Mouse (Mus musculus) intestine, embryonic 15.5 days (tissue): Measurements from ENCODE around the gene Gsg1l2. TPM values are rescaled to one million over a fixed set of nuclear protein-coding genes. Genes with fewer than 3 reads are reported as not detected.

Experiments
- ATAC-seq: fragments of 200-750 bp; cut with Nextera tagmentation; 2 replicates; pipeline ENCODE4 v1.8.0; 2017; ENCODE audit warnings: moderate TSS enrichment, moderate library complexity
- H3K27ac ChIP-seq: fragments of 300-500 bp; sonication (generic); 2 replicates; pipeline ENCODE4 v1.5.1; 2015; ENCODE audit warnings: mild to moderate bottlenecking, inconsistent platforms
- H3K27me3 ChIP-seq: fragments of 300-500 bp; sonication (generic); replicated peaks from 2 replicates; pipeline ENCODE4 v1.6.1; 2015; ENCODE audit warnings: inconsistent platforms
- H3K36me3 ChIP-seq: fragments of 300-500 bp; sonication (generic); 2 replicates; pipeline ENCODE4 v1.6.1; 2015; ENCODE audit warnings: inconsistent platforms
- H3K4me1 ChIP-seq: fragments of 300-500 bp; sonication (generic); replicated peaks from 2 replicates; pipeline ENCODE4 v1.6.1; 2015; ENCODE audit warnings: inconsistent platforms
- H3K4me2 ChIP-seq: fragments of 300-500 bp; sonication (generic); replicated peaks from 2 replicates; pipeline ENCODE4 v1.6.1; 2015; ENCODE audit warnings: mild to moderate bottlenecking, inconsistent platforms
- H3K4me3 ChIP-seq: fragments of 300-500 bp; sonication (generic); replicated peaks from 2 replicates; pipeline ENCODE4 v1.5.1; 2015; ENCODE audit warnings: inconsistent platforms
- H3K9ac ChIP-seq: fragments of 300-500 bp; sonication (generic); 2 replicates; pipeline ENCODE4 v1.6.1; 2015; ENCODE audit warnings: inconsistent platforms
- H3K9me3 ChIP-seq: fragments of 300-500 bp; sonication (generic); 2 replicates; pipeline ENCODE4 v1.6.1; 2016; ENCODE audit warnings: inconsistent platforms
- WGBS: fragments of 180-500 bp; shearing (Covaris S2); methylation state at CpG from one replicate; pipeline ENCODE4 v1.1.7; 2015; 5-methylcytosine and 5-hydroxymethylcytosine counted together
- polyA plus RNA-seq: library from polyadenylated mRNA; unstranded; fragments of >200 nt; fragmentation: Nextera tagmentation; extraction: Ambion mirVana; gene quantifications from 2 replicates; pipeline ENCODE4 v1.2.1, GENCODE M21; 2015

Gsg1l2 gene
- polyA plus RNA-seq, 1 experiment from 2014 or later, result not detected

GRCm38 (mm10) chr11:67772577-67772976, 1.8 kb upstream of the Gsg1l2 start:
- H3K27ac ChIP-seq, result no peak overlapping the region
- H3K4me2 ChIP-seq, result no peak overlapping the region
- no peak for ATAC-seq
- no peak overlapping the region for H3K4me3 ChIP-seq
- H3K4me1 ChIP-seq, result peaks cover 5% of the 10 kb centered on the region; the same call in 1 of the 2 replicates
- no peaks in the 10 kb centered on the region for H3K36me3 ChIP-seq
- WGBS, result 18% methylated on average over 8 of the region's 8 CpGs
- H3K9me3 ChIP-seq, result no peaks in the 10 kb centered on the region
- H3K27me3 ChIP-seq, result no peaks in the 10 kb centered on the region
- no peak overlapping the region for H3K9ac ChIP-seq

- Histone ChIP-seq H3K4me2 (no peak overlapping the region), H3K36me3 (no peaks in the 10 kb centered on the region), H3K4me3 (no peak overlapping the region), H3K9me3 (no peaks in the 10 kb centered on the region), H3K27me3 (no peaks in the 10 kb centered on the region), H3K4me1 (no peaks in the 10 kb centered on the region), H3K9ac (no peak overlapping the region), H3K27ac (no peak overlapping the region)
- ATAC-seq, result no peak
- WGBS, result 79% methylated on average over 11 of the region's 11 CpGs
These were observed 15.8 kb downstream of the Gsg1l2 start for GRCm38 (mm10) chr11:67790182-67790581.

DNA sequence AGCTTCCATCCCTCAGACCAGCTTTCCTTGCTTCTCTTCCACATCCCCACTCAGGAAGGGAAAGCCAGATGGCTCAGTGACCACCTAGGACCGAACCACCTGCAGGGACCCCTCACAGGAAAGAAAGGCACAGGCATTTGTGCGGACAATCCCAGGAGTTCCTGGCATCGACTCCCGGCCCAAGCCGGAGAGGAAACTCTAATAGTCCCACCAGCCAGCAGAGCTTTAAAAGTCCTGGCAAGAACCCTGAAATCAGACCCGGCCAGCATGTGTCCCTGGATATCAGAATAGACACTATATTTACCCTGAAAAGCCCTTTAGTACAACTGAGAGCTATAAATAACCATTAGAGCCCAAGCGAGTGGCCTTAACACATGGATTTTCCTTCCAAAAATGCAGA, 23.5 kb downstream of the Gsg1l2 start, which contains the start of gene Dhrs7c:
Gene Dhrs7c, plus strand, starts transcription at position 257 of the 400 bp plus-strand sequence.
- Histone ChIP-seq H3K4me1 (no peaks in the 10 kb centered on the region), H3K27me3 (no peaks in the 10 kb centered on the region), H3K4me3 (no peak within 1 kb of the TSS), H3K27ac (no peak within 1 kb of the TSS), H3K9ac (no peak within 1 kb of the TSS), H3K9me3 (no peaks in the 10 kb centered on the region), H3K4me2 (no peak within 1 kb of the TSS), H3K36me3 (no peaks in the 10 kb centered on the region)
- ATAC-seq, result no peak
- 73% methylated on average over 7 of the region's 7 CpGs for WGBS

DNA sequence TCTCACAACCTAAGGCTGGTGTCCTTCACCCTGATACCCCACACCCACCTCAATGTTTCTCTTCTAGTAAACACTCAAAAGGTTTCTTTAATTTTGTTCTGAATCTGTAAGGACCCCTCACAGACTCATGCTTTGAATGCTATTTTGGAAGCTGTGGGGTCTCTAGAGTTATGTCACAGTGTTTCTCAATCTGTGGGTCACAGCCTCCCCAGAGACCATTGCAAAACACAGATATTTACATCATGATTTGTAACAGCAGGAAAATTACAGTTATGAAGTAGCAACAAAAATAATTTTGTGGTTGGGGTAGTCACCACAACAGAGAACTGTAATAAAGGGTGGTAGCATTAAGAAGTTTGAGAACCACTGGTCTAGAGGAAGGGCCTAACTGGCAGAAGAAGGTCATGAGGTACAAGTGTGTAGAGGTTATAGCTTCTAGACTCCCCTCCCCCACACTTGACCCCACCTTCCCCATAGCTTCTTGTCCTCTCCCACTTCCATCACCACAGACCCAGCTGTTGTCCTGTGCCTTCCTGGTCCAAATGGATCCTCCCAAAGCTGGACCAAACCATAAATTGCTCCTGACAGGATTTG, 25.8 kb downstream of the Gsg1l2 start:
- Histone ChIP-seq H3K4me2 (no peak overlapping the region), H3K27me3 (no peaks in the 10 kb centered on the region), H3K9me3 (no peaks in the 10 kb centered on the region), H3K4me3 (no peak overlapping the region), H3K9ac (no peak overlapping the region), H3K4me1 (no peaks in the 10 kb centered on the region), H3K27ac (no peak overlapping the region), H3K36me3 (no peaks in the 10 kb centered on the region)
- no peak for ATAC-seq

DNA sequence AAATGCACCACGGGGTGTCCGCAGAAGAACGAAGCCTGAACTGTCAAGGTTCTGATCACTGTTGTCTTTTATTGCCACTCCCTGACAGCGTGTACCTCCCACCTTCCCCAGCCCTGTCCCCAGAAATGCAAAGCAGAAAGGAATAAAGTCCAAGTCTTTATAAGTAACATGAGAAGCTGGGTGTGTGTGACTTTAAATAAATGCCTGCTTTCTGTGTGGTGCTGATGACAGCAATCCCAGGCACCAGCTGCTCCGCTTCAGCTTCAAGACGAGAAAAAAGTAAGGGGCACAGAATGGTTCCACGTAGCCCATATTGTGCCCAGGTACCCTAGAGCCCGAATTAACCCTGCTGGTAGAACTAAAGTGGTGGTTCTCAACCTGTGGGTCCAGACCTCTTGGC, 26.8 kb downstream of the Gsg1l2 start:
- Histone ChIP-seq H3K4me1 (no peaks in the 10 kb centered on the region), H3K4me2 (no peak overlapping the region), H3K9ac (no peak overlapping the region), H3K36me3 (no peaks in the 10 kb centered on the region), H3K4me3 (no peak overlapping the region), H3K27ac (no peak overlapping the region), H3K27me3 (no peaks in the 10 kb centered on the region), H3K9me3 (no peaks in the 10 kb centered on the region)
- 0 out of 2 replicates have a peak, but pooled peaks have one; percentile 39 for ATAC-seq
- WGBS, result 55% methylated on average over 8 of the region's 8 CpGs

GRCm38 (mm10) chr11:67805538-67805937, 31.1 kb downstream of the Gsg1l2 start:
- Histone ChIP-seq H3K27ac (no peak overlapping the region), H3K36me3 (no peaks in the 10 kb centered on the region), H3K4me1 (no peaks in the 10 kb centered on the region), H3K4me3 (no peak overlapping the region), H3K27me3 (no peaks in the 10 kb centered on the region), H3K4me2 (no peak overlapping the region), H3K9me3 (no peaks in the 10 kb centered on the region), H3K9ac (no peak overlapping the region)
- ATAC-seq, result no peak
- 94% methylated on average over 1 of the region's 1 CpGs for WGBS

DNA sequence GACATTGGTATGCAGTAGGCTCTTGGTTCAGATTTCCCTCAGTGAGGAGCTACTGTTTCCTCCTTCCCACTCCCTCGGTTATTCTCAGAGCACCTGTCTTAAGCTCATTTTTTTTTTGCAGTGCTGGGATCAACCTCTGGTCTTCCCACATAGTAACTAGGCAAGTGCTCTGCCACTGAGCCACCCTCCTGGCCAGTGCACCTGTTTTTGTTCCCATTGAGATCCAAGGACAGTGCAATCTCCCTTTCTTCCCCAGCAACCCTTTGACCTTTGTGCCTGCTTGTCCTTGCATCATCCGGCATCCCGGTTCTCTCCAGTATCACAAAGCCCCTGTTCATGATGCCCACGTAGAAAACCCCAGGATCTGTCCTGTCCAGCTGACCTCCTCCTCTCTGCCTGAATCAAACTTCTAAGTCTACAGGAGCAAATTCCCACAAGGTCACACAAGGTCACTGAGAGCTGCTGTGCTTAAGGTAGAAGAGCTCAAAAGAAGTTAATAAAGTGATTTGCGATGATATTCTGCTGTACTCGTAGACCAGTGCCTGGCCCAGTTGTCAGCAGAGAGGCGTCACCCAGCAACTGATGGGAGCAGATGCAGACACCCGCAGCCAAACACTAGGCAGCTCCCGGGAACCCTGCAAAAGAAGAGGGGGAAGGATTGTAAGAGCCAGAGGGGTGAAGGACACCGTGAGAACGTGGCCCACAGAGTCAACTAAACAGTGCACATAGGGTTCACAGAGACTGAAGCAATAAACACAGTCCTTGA, 32.6 kb downstream of the Gsg1l2 start:
- Histone ChIP-seq H3K36me3 (no peaks in the 10 kb centered on the region), H3K4me3 (no peak overlapping the region), H3K9ac (no peak overlapping the region), H3K27ac (no peak overlapping the region), H3K4me1 (no peaks in the 10 kb centered on the region), H3K4me2 (no peak overlapping the region), H3K9me3 (no peaks in the 10 kb centered on the region), H3K27me3 (no peaks in the 10 kb centered on the region)
- no peak for ATAC-seq
- WGBS, result 75% methylated on average over 11 of the region's 11 CpGs

GRCm38 (mm10) chr11:67808051-67808450, 33.6 kb downstream of the Gsg1l2 start:
- Histone ChIP-seq H3K27ac (no peak overlapping the region), H3K4me1 (no peaks in the 10 kb centered on the region), H3K9ac (no peak overlapping the region), H3K36me3 (no peaks in the 10 kb centered on the region), H3K27me3 (no peaks in the 10 kb centered on the region), H3K9me3 (no peaks in the 10 kb centered on the region), H3K4me2 (no peak overlapping the region), H3K4me3 (no peak overlapping the region)
- ATAC-seq, result no peak
- WGBS, result 77% methylated on average over 5 of the region's 5 CpGs

- Histone ChIP-seq H3K27ac (no peak overlapping the region), H3K9ac (no peak overlapping the region), H3K4me1 (no peaks in the 10 kb centered on the region), H3K9me3 (no peaks in the 10 kb centered on the region), H3K4me2 (no peak overlapping the region), H3K36me3 (no peaks in the 10 kb centered on the region), H3K4me3 (no peak overlapping the region), H3K27me3 (no peaks in the 10 kb centered on the region)
- no peak for ATAC-seq
- WGBS, result 74% methylated on average over 6 of the region's 6 CpGs
These were observed 37.1 kb downstream of the Gsg1l2 start for GRCm38 (mm10) chr11:67811535-67811934.

GRCm38 (mm10) chr11:67819604-67820003, 45.2 kb downstream of the Gsg1l2 start:
- no peaks in the 10 kb centered on the region for H3K27me3 ChIP-seq
- ATAC-seq, result peak; percentile 34; the same call in 1 of the 2 replicates

GRCm38 (mm10) chr11:67820221-67820620, 45.8 kb downstream of the Gsg1l2 start:
- no peaks in the 10 kb centered on the region for H3K36me3 ChIP-seq
- H3K27ac ChIP-seq, result no peak overlapping the region
- H3K4me1 ChIP-seq, result 0 out of 2 replicates have a peak, but pooled peaks cover 2% of the 10 kb centered on the region
- no peak overlapping the region for H3K4me2 ChIP-seq
- ATAC-seq, result peak; percentile 41; the same call in 1 of the 2 replicates
- H3K9me3 ChIP-seq, result no peaks in the 10 kb centered on the region
- no peak overlapping the region for H3K9ac ChIP-seq
- 27% methylated on average over 4 of the region's 4 CpGs for WGBS
- no peak overlapping the region for H3K4me3 ChIP-seq
- H3K27me3 ChIP-seq, result no peaks in the 10 kb centered on the region

More at GRCm38 (mm10) chr11:67819604-67820003, 45.2 kb downstream of the Gsg1l2 start:
- Histone ChIP-seq H3K4me2 (peak overlapping the region; percentile 43), H3K4me3 (no peak overlapping the region), H3K4me1 (0 out of 2 replicates have a peak, but pooled peaks cover 2% of the 10 kb centered on the region), H3K9ac (no peak overlapping the region), H3K36me3 (no peaks in the 10 kb centered on the region), H3K27ac (no peak overlapping the region), H3K9me3 (no peaks in the 10 kb centered on the region)
- 16% methylated on average over 5 of the region's 5 CpGs for WGBS

GRCm38 (mm10) chr11:67821560-67821959, 47.2 kb downstream of the Gsg1l2 start:
- WGBS, result 93% methylated on average over 6 of the region's 6 CpGs
- Histone ChIP-seq H3K9me3 (no peaks in the 10 kb centered on the region), H3K4me2 (no peak overlapping the region), H3K4me1 (0 out of 2 replicates have a peak, but pooled peaks cover 2% of the 10 kb centered on the region), H3K9ac (no peak overlapping the region), H3K4me3 (no peak overlapping the region), H3K27me3 (no peaks in the 10 kb centered on the region), H3K27ac (no peak overlapping the region), H3K36me3 (no peaks in the 10 kb centered on the region)
- no peak for ATAC-seq
